Mouse (Mus musculus): ENCODE measurements around the gene Spon1.

The Spon1 gene

GRCm38 (mm10) chr7:113845191-113845590 lies 79.4 kb downstream of the Spon1 start:
- no peak for DNase-seq (ENCODE audit: low spot score)

DNA sequence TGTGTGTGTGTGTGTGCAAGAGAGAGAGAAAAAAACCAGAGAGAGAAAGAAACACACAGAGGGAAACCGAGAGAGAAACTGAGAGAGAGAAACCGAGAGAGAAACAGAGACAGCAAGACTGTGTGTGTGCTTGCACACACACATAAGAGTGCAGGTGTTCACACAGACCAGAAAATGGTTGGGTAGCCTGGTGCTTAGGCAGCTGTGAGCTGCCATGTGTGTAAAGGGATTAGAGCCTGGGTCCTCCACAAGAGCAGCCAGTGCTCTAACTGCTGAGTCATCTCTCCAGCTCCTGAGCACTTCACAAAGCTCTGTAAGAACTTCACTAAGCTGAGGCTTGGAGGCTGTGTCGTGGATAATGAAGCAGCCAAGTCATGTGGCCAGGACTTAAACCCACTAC lies 80.8 kb downstream of the Spon1 start:
- DNase-seq (ENCODE audit: low spot score) = no peak

- no peak for DNase-seq (ENCODE audit: low spot score)
Measured at GRCm38 (mm10) chr7:113847041-113847819, 81.4 kb downstream of the Spon1 start.

- no peak for DNase-seq (ENCODE audit: low spot score)
Measured at GRCm38 (mm10) chr7:113850389-113850788, 84.6 kb downstream of the Spon1 start.

DNA sequence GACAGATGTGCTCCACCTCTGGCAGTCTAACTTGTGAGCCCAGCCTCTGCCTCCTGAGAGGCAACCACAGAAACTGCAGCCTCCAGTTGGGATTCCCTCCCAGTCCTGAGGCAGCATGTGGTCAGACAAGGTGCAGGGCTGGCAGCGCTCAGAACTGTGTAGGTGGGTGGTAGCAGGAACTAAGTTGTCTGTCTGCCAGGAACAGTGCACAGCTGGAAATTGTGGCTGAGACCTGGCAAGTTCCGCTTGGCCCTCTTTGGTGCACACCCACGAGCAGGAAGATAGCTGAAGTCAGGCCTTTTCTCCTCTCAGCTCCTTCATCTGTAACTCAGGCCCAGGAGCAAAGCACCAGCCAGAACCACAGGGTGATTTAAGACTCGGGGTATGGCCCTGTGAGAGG lies 89.6 kb downstream of the Spon1 start:
- no peak for DNase-seq (ENCODE audit: low spot score)

DNA sequence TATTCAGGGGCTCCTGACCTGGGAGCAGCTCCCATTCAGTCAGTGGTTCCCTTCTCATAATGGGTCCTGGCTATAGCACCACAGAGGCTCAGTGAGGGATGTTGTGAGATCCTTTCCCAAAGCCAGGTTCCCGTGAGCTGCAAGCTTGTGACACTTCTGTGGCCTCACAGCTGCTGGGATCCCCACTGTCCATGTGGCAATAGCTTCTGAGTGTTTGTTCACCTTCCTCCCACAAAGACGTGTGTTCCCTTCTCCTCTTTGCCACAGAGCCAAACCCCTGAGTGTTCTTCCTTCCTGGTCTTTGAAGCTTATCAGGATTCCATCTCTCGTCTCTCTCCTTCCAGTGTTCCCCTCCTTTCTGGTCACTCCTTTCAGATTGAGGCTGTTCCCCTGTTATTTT lies 90.3 kb downstream of the Spon1 start:
- DNase-seq (ENCODE audit: low spot score) = no peak

- no peak for DNase-seq (ENCODE audit: low spot score)
Measured at GRCm38 (mm10) chr7:113859480-113859881, 93.7 kb downstream of the Spon1 start.

DNA sequence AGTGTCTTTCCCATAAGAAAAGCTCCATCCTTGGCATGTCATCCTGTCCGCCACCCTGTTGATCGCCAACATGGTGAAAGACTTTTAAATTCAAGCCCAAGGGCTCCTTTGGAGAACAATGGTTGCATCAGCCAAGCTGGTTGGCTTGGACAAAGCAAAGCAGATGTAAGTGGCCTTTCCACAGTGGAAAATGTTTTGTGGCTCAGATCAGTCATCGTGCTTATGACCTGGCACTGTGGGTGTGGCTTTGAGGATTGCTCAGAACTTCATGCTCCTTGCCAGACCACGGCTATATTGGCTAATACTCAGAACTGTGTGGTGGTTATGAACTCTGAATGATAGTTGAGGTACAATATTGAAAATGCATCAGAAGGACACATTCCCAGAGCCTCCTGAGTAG lies 96.2 kb downstream of the Spon1 start:
- no peak for DNase-seq (ENCODE audit: low spot score)

DNA sequence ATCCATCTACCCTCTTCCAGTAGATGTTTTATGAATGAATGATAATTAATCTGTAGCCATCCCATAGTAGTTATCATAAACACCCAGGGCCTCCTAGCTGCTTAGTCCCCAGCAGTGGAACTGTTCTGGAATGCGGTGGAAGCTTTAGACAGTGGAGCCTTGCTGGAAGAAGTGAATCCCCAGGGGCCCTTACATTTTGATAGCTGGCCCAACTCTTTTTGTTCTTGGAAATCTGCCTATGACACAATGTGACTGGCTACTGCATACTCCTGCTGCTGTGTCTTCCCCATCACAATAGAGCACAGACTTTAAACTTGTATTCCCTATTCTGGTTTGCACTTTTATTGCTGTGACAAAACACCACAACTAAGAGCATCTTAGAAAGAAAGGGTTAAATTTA lies 107.0 kb downstream of the Spon1 start:
- no peak for DNase-seq (ENCODE audit: low spot score)

DNA sequence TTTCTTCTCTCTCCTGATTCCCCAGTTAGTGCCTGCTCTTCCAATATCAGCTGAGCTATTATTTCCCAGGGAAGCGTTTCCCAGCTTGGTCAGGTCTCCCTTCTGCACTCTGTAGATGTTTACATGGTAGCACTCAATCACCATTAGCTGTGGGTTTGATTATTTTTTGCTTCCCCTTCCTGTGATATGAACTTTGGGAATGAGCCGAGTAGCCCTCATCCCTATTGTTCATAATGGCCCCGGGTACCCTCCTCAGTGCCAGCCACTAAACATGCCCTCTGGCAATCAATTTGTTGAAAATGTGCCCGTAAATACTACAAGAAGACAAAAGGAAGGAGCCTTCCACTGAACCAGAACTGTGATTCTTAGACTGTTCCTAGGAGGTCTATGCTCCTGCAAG lies 111.7 kb downstream of the Spon1 start:
- DNase-seq (ENCODE audit: low spot score) = no peak

- DNase-seq (ENCODE audit: low spot score) = no peak
Measured at GRCm38 (mm10) chr7:113877926-113878325, 112.1 kb downstream of the Spon1 start.

GRCm38 (mm10) chr7:113879085-113879501 lies 113.3 kb downstream of the Spon1 start:
- no peak for DNase-seq (ENCODE audit: low spot score)

- no peak for DNase-seq (ENCODE audit: low spot score)
Measured at GRCm38 (mm10) chr7:113880021-113880420, 114.2 kb downstream of the Spon1 start.

GRCm38 (mm10) chr7:113890782-113891181 lies 125.0 kb downstream of the Spon1 start:
- no peak for DNase-seq (ENCODE audit: low spot score)

DNA sequence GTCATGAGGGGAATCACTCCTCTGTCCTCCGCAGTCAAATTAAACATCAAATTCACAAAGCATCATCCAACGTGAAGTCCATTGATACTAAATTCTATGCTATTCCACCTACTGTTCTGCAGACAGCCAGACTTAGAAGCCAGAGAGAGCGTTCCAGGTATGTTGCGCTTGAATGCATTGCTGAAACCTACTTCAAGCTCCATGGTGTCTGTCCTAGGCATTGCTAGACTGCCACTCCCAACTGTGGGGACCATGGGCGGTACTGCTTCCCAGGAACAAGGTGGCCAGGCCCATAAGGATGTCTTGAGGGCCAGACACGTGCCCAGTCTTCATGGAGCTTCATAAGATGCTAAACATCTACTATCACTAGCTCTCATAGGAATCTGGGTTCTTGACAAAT lies 125.7 kb downstream of the Spon1 start:
- DNase-seq (ENCODE audit: low spot score) = no peak

- no peak for DNase-seq (ENCODE audit: low spot score)
Measured at GRCm38 (mm10) chr7:113893944-113894662, 128.3 kb downstream of the Spon1 start.

DNA sequence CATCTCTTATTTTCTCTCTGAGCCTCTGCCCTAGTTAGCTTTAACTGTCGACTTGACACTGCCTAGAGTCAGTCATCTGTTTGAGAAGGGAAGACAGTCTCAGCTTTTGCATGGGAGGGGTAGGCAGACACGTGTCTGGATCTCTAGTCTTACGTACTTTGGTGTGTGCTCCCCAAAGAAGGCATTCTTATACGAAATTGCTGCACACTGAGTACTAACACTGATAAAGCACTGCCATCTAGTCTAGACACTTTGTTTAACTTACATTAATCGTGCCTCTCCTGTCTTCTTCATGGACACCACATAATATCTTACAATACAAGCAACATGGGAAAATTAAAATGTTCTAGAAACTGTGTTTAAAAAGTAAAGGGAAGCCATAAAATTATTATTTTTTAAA lies 129.5 kb downstream of the Spon1 start:
- no peak for DNase-seq (ENCODE audit: low spot score)

GRCm38 (mm10) chr7:113898388-113898787 lies 132.6 kb downstream of the Spon1 start:
- DNase-seq (ENCODE audit: low spot score) = no peak

GRCm38 (mm10) chr7:113901511-113901910 lies 135.7 kb downstream of the Spon1 start:
- no peak for DNase-seq (ENCODE audit: low spot score)

DNA sequence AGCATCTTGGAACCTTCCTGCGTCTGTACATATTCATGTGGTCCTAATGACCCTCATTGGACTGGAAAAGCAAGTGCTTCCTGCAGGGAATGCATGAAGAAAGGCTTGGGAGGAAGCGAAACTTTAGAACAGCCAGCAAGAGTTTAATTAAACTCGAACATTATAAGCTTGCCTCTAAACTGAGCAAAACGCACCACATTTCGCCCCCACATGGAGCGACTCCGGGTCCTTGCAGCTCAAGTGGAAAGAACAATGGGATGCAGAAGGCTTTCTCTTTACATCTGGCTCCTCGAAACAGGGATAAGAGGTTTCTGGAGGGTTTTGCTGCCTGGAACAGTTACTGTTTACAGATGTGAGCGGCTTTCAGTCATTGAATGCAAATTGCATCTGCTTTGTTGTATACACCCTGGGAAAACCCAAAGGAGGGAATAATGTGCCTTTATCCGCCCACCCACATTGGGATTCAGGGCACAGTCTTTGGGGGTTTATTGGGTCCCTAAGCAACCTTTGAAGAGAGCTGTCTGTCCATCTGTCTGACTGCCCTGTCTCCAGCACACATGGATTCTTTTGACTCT lies 136.2 kb downstream of the Spon1 start:
- DNase-seq (ENCODE audit: low spot score) = no peak

DNA sequence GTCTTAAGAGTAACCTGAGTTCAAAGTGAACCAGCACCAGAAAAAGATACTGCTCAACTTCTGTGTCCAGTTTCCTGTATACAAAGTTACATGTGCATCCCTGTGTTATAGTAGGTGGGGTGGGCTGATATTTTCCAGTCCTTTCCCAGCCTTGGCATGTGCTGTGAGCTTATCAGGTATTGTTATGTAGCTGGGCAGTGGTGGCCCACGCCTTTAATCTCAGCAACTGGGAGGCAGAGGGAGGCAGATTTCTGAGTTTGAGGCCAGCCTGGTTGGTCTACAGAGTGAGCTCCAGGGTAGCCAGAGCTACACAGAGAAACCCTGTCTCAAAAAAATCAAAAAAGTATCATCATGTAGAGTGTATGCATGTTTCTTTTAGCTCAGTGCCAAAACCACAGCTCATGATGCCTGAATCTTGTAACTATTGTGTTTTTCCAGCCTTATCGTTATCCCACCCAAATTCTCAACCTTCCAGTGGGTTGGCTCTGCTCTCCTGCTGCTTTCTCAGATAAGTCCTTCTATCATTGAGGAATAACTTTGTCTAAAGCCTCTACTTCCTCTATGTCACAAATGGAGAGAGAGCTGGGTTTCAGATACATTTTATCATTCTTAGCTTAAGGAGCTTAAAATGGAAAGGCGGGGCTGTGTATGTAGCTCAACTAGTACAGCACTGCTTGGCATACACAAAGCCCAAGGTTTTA lies 137.5 kb downstream of the Spon1 start:
- no peak for DNase-seq (ENCODE audit: low spot score)

DNA sequence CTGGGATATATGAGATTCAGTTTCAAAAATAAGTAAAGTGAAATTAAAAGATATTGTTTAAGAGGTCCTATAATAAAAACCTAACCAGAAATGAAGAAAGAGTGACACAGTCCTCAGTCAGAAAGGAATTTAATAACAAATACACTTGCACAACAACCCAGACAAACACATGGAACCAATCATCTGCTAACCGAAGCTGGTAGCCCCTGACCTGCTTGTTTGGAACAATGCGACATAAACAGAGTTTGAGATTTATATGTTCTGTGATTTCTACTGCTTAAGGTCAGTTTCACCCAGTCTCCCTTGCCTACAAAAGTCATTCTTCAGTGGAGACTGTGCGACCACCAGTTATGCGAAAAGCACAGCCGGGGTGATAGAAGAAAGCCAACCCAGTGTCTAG lies 138.1 kb downstream of the Spon1 start:
- DNase-seq (ENCODE audit: low spot score) = no peak

Measured in spleen, adult 12 weeks (tissue).